Mouse (Mus musculus): ENCODE measurements around the gene Zbtb44. TPM values are rescaled to one million over a fixed set of nuclear protein-coding genes. Genes with fewer than 3 reads are reported as not detected.

The Zbtb44 gene
- total RNA-seq, 2 experiments from 2014 or later = 31.3 to 35.6 TPM

GRCm38 (mm10) chr9:31097088-31098082 lies 66.9 kb downstream of the Zbtb44 start:
- peak; percentile 24 to 30 for DNase-seq
- intact Hi-C loops (cut with DNase I) = no loop called here

- no peak for DNase-seq
- intact Hi-C loops (cut with DNase I) = no loop called here
These were observed 67.7 kb downstream of the Zbtb44 start for GRCm38 (mm10) chr9:31098118-31098517.

DNA sequence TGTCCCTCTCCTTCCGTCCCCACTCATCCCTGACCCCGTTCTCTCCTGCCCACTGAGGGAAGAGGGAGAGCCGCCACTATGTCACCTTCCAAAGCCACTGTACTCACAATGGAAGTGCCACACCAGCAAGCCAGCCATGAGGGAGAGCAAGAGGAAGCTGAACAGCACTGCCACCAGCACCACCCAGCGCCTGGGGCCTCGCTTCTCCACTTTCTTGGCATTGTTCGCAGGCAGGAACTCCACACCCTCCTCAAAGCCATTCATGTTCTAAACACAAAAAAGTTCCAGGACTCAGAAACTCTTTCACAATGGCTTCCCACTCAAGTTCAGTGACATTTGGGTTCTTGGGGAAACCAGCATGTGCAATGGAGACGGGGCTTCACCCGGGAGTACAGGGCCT lies 78.0 kb downstream of the Zbtb44 start:
- no peak for DNase-seq
- intact Hi-C loops (cut with DNase I) = no loop called here

DNA sequence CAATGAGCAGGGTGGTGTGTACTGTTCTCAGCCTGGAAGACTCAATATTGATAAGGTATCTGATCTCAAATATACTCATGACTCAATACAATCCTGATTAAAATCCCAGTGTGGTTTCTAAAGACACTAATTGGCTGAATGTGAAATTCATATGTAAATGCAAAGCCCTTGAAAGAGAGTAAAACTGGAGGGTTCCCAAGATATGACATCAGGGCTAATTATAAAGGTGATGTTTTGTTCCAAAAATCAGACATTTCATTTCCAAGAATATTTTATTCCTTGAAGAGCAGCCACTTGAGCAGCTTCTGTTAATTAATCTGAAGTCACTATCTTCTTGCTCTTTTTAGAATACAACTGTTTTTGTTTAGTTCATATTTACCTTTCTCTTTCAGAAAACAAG lies 85.1 kb downstream of the Zbtb44 start:
- intact Hi-C loops (cut with DNase I) = no loop called here
- DNase-seq = no peak

DNA sequence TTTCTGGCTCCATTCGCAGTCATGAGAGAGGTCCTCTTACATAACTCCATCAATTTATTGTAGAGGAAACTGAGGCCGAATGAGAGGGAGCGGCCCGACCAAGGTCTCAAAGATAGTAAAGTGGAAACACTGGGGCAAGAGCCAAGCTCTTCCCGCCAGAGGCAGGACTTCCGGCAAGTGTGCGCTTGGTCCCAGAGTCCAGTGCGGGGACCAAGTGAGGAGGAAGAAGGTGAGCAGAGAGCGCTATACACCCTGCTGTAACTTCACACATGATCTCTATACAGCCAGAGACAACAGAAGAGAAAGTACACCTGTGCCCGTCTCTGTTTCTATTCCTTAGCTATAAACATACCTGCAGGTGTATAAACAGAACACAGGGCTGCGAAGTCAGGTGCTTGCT lies 86.6 kb downstream of the Zbtb44 start:
- intact Hi-C loops (cut with DNase I) = no loop called here
- no peak for DNase-seq

DNA sequence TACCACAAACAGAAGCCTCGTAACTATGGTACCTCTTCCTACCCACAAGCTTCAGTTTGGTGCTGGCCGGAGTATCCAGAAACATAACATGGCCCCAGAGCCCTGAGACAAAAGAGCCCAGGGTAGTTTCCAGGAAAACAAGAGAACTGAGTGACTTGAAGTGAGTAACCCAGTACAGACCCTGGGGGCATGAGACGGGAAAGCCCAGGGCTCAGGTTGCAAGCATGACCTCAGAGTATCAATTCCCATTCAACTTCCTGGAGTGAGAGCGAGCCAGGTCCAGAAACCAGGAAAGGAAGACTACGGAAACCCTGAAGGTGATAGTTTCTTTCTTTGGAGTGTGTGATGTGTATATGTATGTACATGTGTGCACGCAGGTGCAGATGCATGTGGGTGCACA lies 87.0 kb downstream of the Zbtb44 start:
- DNase-seq = no peak
- intact Hi-C loops (cut with DNase I) = no loop called here

DNA sequence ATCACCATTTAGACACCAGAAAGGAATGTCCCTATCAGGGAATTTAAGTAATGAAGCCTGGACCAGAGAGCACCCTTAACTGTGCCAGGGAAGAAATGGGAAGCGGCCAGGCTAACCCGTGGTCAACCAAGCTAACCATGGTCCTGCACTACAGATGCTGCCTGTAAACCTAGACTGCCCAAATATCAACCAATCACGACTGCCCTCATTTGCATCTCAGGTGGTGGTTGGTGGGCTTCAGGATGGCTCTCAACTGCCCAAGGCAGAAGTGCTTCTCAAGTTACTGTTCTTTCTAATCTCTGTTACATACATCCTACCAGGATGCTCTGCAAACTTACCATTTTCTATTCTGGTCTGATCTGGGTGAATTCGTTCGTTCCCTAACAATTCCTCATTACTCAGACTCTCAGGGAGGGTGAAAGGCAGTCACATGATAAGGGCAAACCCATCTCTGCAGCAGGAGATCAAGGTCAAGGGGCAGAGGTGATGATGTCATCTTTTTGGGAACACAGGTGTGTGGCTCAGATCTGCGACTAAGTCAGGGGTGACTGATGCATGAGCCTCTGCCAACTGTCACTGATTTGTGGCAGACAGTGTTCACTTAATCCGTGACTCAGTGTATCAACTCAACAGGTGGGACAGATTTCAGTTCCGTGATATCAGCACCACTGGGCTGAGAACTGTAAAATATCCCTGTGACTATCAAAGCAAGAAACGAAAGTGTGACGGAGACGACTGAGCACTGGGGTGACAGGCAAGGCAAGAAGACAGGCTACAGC lies 88.3 kb downstream of the Zbtb44 start:
- intact Hi-C loops (cut with DNase I) = no loop called here
- peak in 1 of 2 experiments; percentile 18 for DNase-seq

- no peak for DNase-seq
- intact Hi-C loops (cut with DNase I) = no loop called here
These were observed 89.0 kb downstream of the Zbtb44 start for GRCm38 (mm10) chr9:31119405-31119804.

DNA sequence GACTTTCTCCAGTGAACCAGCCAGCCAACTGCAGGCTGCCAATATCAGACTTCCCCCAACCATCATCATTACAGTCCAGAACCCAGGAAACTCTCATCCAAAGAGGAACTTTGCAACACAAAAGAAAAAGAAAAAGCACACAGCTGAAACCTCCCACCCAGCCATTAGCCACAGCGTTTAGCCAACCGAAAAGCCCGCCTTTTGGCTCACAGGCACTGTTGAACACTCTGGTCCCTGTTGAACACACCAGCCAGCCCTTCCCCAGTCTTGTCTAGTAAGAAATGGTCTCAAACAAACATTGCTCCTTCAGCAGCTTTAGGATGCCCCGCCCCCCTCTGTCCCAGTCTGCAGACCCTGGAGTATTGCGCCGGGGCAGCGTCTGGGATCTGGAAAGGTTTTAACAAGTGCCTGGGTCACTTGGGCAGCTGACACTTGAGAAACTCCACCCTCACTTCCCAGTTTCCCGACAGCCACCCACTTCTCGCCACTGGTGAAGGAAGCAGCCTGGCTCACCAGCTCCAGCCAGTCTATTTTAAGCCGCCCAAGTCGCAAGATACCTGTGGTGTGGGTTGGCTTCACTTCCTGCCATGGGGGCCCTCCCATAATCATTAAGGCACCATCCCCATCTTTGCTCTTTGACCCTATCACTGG lies 89.6 kb downstream of the Zbtb44 start:
- no peak for DNase-seq
- intact Hi-C loops (cut with DNase I) = no loop called here

DNA sequence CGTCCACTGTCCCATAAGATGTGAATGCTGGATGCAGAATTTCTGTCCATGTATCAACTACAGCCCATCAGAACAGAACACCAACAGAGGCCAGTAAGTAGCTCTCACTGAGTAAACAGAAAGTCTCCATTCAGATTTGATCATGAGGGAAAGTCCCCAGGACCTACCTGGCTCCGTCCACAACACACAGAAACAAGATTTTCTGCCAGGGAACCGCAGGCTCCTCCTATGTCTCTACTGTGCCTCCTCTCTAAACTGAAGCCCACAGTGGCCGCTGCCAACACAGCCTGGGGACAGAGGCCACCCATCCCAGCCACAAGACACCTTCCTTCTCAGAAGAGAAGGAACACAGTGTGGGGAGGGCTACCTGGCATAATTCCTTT lies 90.1 kb downstream of the Zbtb44 start:
- intact Hi-C loops (cut with DNase I) = no loop called here

DNA sequence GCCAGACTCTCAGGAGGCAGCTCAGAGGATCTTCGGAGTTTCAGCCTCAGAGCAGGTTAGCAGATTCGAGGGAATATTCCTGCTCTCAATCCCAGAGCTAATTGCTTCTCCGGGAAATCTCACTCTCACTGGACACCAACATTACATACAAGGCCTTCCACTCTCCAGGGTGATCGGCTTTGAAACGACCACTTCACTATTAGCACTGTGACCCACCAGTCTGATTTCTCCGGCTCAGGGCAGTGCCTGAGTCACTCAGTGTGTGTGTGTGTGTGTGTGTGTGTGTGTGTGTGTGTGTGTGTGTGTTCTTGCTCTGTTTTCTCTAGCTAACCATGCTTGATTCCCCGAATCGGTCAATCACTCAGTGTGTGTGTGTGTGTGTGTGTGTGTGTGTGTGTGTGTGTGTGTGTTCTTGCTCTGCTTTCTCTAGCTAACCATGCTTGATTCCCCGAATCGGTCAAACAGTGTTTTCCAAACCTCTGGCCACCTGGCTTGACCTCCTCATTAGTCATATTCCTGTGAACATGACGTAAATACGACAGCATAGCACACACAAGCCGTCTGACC lies 92.1 kb downstream of the Zbtb44 start:
- intact Hi-C loops (cut with DNase I) = no loop called here
- no peak for DNase-seq

More for the DNA sequence above, 90.1 kb downstream of the Zbtb44 start:
- no peak for DNase-seq

Other genes starting within 250 kb of the Zbtb44 start
- 10 to 100 TPM; 13.1 to 16.4 TPM for gene Adamts15, start 108.2 kb upstream of the Zbtb44 start, total RNA-seq (2021)
- gene Adamts8, start 88.1 kb upstream of the Zbtb44 start, total RNA-seq (2021) = 10 to 100 TPM in 1 of 2 experiments, 1 to 10 TPM in 1; 8.1 to 16.1 TPM
- gene St14, start 101.2 kb downstream of the Zbtb44 start, total RNA-seq (2021) = under 1 TPM; 0.42 to 0.93 TPM
- gene Aplp2, start 181.2 kb downstream of the Zbtb44 start, total RNA-seq (2021) = 100 to 1,000 TPM; 333 to 347 TPM
- gene Prdm10, start 249.9 kb downstream of the Zbtb44 start, total RNA-seq (2021) = 1 to 10 TPM; 5.2 to 6.0 TPM

Measured in heart, postnatal 10 days (tissue).